Mouse (Mus musculus) embryonic facial prominence, embryonic 13.5 days (tissue): ENCODE results near the gene Lgi4. TPM values are rescaled to one million over a fixed set of nuclear protein-coding genes. Genes with fewer than 3 reads are reported as not detected.

ENCODE experiments used
- ATAC-seq: fragments of 200-750 bp; cut with Nextera tagmentation; 2 replicates; pipeline ENCODE4 v1.8.0; 2017; ENCODE audit warnings: low read depth; ENCODE audit not compliant: insufficient number of reproducible peaks, insufficient read depth, low FRiP score, low TSS enrichment
- H3K27ac ChIP-seq: fragments of 300-500 bp; sonication (generic); 2 replicates; pipeline ENCODE4 v1.5.1; 2015; ENCODE audit warnings: moderate library complexity, mild to moderate bottlenecking, inconsistent platforms
- H3K27me3 ChIP-seq: fragments of 300-500 bp; sonication (generic); 2 replicates; pipeline ENCODE4 v1.6.1; 2015; ENCODE audit warnings: mild to moderate bottlenecking, inconsistent platforms
- H3K36me3 ChIP-seq: fragments of 300-500 bp; sonication (generic); 2 replicates; pipeline ENCODE4 v1.6.1; 2015; ENCODE audit warnings: mild to moderate bottlenecking, inconsistent platforms
- H3K4me1 ChIP-seq: fragments of 300-500 bp; sonication (generic); 2 replicates; pipeline ENCODE4 v1.6.1; 2015; ENCODE audit warnings: inconsistent platforms
- H3K4me2 ChIP-seq: fragments of 300-500 bp; sonication (generic); 2 replicates; pipeline ENCODE4 v1.6.1; 2015; ENCODE audit warnings: moderate library complexity, mild to moderate bottlenecking, inconsistent platforms
- H3K4me3 ChIP-seq: fragments of 300-500 bp; sonication (generic); 2 replicates; pipeline ENCODE4 v1.5.1; 2015; ENCODE audit warnings: mild to moderate bottlenecking, inconsistent platforms
- H3K9ac ChIP-seq: fragments of 300-500 bp; sonication (generic); 2 replicates; pipeline ENCODE4 v1.6.1; 2015; ENCODE audit warnings: mild to moderate bottlenecking, inconsistent platforms
- H3K9me3 ChIP-seq: fragments of 300-500 bp; sonication (generic); 2 replicates; pipeline ENCODE4 v1.6.1; 2016; ENCODE audit warnings: inconsistent platforms
- WGBS: fragments of 180-500 bp; shearing (Covaris S2); methylation state at CpG from one replicate; pipeline ENCODE4 v1.1.7; 2015; ENCODE audit warnings: mixed read lengths; 5-methylcytosine and 5-hydroxymethylcytosine counted together
- polyA plus RNA-seq: library from polyadenylated mRNA; unstranded; fragments of >200 nt; fragmentation: Nextera tagmentation; extraction: Ambion mirVana; gene quantifications from 2 replicates; pipeline ENCODE4 v1.2.1, GENCODE M21; 2015

The Lgi4 gene
- polyA plus RNA-seq, 1 experiment from 2014 or later: 1.3 TPM

- H3K9me3 ChIP-seq: no peaks in the 10 kb centered on the region
- 0 out of 2 replicates have a peak, but pooled peaks cover 4% of the 10 kb centered on the region for H3K4me1 ChIP-seq
- 59% methylated on average over 9 of the region's 9 CpGs for WGBS
- no peak for ATAC-seq
- H3K27me3 ChIP-seq: no peaks in the 10 kb centered on the region
- H3K9ac ChIP-seq: no peak overlapping the region
- no peaks in the 10 kb centered on the region for H3K36me3 ChIP-seq
- H3K4me2 ChIP-seq: no peak overlapping the region
- no peak overlapping the region for H3K4me3 ChIP-seq
- H3K27ac ChIP-seq: 0 out of 2 replicates have a peak overlapping the region, but pooled peaks have one; percentile 0
These were observed 37.9 kb downstream of the Lgi4 start for GRCm38 (mm10) chr7:31096892-31097564.

DNA sequence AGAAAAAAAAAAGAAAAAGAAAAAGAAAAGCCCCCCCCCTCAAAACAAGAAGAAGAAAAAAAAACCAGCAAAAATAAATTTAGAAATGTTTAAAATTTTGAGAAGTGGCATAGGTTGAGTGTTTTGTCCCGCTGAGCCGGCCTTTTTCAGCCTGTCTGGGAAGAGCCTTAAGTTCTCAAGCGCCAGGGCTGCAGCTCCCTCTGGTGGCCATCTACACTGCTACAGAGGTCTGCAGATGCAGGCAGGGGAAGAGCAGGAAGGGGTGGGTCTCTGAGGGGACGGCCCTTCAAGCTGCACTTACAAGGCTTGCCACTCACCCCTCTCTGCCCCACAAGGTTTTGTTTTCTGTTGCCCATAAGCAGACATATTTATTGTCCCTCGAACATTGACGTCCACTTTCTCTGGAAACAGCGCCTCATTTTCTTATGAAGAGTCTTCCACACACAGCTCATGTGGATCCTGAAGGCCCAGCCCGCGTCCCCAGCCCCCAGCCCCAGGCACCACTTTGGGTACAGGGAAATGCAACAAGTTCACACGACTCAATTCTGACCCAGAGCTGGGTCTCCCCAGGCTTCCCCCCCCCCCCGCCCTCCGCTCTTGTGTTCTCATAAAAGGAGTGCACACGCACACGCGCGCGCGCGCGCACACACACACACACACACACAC lies 38.6 kb downstream of the Lgi4 start:
- Histone ChIP-seq H3K4me1 (0 out of 2 replicates have a peak, but pooled peaks cover 4% of the 10 kb centered on the region), H3K27ac (no peak overlapping the region), H3K4me3 (peak overlapping the region; percentile 20), H3K36me3 (no peaks in the 10 kb centered on the region), H3K4me2 (peak overlapping the region; percentile 54), H3K9ac (no peak overlapping the region), H3K27me3 (no peaks in the 10 kb centered on the region), H3K9me3 (no peaks in the 10 kb centered on the region)
- ATAC-seq: peak; percentile 90
- 37% methylated on average over 17 of the region's 20 CpGs for WGBS

GRCm38 (mm10) chr7:31098697-31099611 lies 39.8 kb downstream of the Lgi4 start:
- 0 out of 2 replicates have a peak, but pooled peaks cover 4% of the 10 kb centered on the region for H3K4me1 ChIP-seq

GRCm38 (mm10) chr7:31099612-31099982 lies 40.5 kb downstream of the Lgi4 start:
- ATAC-seq: no peak
- Histone ChIP-seq H3K27ac (no peak overlapping the region), H3K9ac (no peak overlapping the region), H3K4me2 (no peak overlapping the region), H3K9me3 (no peaks in the 10 kb centered on the region), H3K36me3 (no peaks in the 10 kb centered on the region), H3K4me3 (no peak overlapping the region), H3K27me3 (no peaks in the 10 kb centered on the region), H3K4me1 (0 out of 2 replicates have a peak, but pooled peaks cover 4% of the 10 kb centered on the region)
- 91% methylated on average over 6 of the region's 6 CpGs for WGBS

More at GRCm38 (mm10) chr7:31098697-31099611, 39.8 kb downstream of the Lgi4 start:
- Histone ChIP-seq H3K27me3 (no peaks in the 10 kb centered on the region), H3K4me3 (no peak overlapping the region), H3K36me3 (no peaks in the 10 kb centered on the region), H3K4me2 (no peak overlapping the region), H3K27ac (peak overlapping the region; percentile 55; the same call in 1 of the 2 replicates), H3K9me3 (no peaks in the 10 kb centered on the region), H3K9ac (no peak overlapping the region)
- WGBS: 76% methylated on average over 22 of the region's 22 CpGs
- no peak for ATAC-seq

- no peak overlapping the region for H3K4me3 ChIP-seq
- ATAC-seq: no peak
- H3K36me3 ChIP-seq: no peaks in the 10 kb centered on the region
- WGBS: 87% methylated on average over 14 of the region's 14 CpGs
- no peak overlapping the region for H3K4me2 ChIP-seq
- no peaks in the 10 kb centered on the region for H3K9me3 ChIP-seq
- H3K9ac ChIP-seq: no peak overlapping the region
- no peak overlapping the region for H3K27ac ChIP-seq
- no peaks in the 10 kb centered on the region for H3K27me3 ChIP-seq
- H3K4me1 ChIP-seq: 0 out of 2 replicates have a peak, but pooled peaks cover 4% of the 10 kb centered on the region
These were observed 41.6 kb downstream of the Lgi4 start for GRCm38 (mm10) chr7:31100786-31101185.

DNA sequence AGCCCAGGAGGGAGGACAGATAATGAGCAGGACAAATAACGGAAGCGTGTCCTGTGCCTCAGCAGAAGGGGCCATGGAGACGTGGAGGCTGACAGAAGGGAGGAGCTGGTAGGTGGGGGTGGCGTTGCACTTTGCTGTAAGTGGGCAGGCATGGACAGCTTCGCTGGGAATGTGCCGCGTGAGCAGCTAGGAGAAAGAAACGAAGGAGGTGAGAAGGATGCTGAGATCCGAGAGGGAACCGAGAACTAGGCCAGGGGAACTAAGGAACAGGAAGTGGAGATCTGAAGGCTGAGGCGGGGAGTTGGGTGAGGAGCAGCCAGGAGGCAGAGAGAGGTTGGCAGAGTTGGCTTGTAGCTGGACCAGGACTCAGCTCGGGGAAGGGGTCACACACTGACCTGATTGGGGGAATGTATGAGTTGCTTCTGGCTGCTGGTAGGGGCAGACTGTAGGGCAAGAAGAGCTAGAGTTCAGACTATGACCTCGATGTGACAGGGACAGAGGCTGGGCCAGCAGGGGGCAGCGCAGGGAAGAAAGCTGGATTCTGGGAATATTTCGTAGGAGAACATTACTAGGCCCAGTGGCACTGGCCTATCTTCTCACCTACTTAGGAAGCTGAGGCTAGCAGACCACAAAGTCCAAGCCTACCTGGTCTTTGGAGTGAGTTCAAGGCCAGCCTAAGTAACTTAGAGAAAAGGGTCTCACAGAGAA lies 46.1 kb downstream of the Lgi4 start:
- H3K27me3 ChIP-seq: no peaks in the 10 kb centered on the region
- H3K36me3 ChIP-seq: no peaks in the 10 kb centered on the region
- H3K4me2 ChIP-seq: no peak overlapping the region
- H3K4me1 ChIP-seq: no peaks in the 10 kb centered on the region
- ATAC-seq: no peak
- H3K27ac ChIP-seq: no peak overlapping the region
- H3K4me3 ChIP-seq: no peak overlapping the region
- 59% methylated on average over 15 of the region's 15 CpGs for WGBS
- no peak overlapping the region for H3K9ac ChIP-seq
- no peaks in the 10 kb centered on the region for H3K9me3 ChIP-seq

GRCm38 (mm10) chr7:31106166-31106565 lies 47.0 kb downstream of the Lgi4 start:
- Histone ChIP-seq H3K27ac (no peak overlapping the region), H3K9me3 (no peaks in the 10 kb centered on the region), H3K27me3 (no peaks in the 10 kb centered on the region), H3K36me3 (no peaks in the 10 kb centered on the region), H3K4me3 (no peak overlapping the region), H3K4me2 (no peak overlapping the region), H3K9ac (no peak overlapping the region), H3K4me1 (no peaks in the 10 kb centered on the region)
- ATAC-seq: no peak
- WGBS: 61% methylated on average over 3 of the region's 3 CpGs

- H3K4me1 ChIP-seq: no peaks in the 10 kb centered on the region
- no peak overlapping the region for H3K9ac ChIP-seq
- H3K9me3 ChIP-seq: no peaks in the 10 kb centered on the region
- 84% methylated on average over 11 of the region's 11 CpGs for WGBS
- no peak overlapping the region for H3K27ac ChIP-seq
- H3K4me2 ChIP-seq: no peak overlapping the region
- no peaks in the 10 kb centered on the region for H3K36me3 ChIP-seq
- no peaks in the 10 kb centered on the region for H3K27me3 ChIP-seq
- H3K4me3 ChIP-seq: no peak overlapping the region
- ATAC-seq: no peak
These were observed 48.6 kb downstream of the Lgi4 start for GRCm38 (mm10) chr7:31107781-31108180.

GRCm38 (mm10) chr7:31109091-31109490 lies 49.9 kb downstream of the Lgi4 start:
- Histone ChIP-seq H3K36me3 (no peaks in the 10 kb centered on the region), H3K4me2 (no peak overlapping the region), H3K9ac (no peak overlapping the region), H3K27ac (no peak overlapping the region), H3K4me1 (no peaks in the 10 kb centered on the region), H3K4me3 (no peak overlapping the region), H3K27me3 (no peaks in the 10 kb centered on the region), H3K9me3 (no peaks in the 10 kb centered on the region)
- ATAC-seq: no peak
- WGBS: 48% methylated on average over 7 of the region's 7 CpGs

DNA sequence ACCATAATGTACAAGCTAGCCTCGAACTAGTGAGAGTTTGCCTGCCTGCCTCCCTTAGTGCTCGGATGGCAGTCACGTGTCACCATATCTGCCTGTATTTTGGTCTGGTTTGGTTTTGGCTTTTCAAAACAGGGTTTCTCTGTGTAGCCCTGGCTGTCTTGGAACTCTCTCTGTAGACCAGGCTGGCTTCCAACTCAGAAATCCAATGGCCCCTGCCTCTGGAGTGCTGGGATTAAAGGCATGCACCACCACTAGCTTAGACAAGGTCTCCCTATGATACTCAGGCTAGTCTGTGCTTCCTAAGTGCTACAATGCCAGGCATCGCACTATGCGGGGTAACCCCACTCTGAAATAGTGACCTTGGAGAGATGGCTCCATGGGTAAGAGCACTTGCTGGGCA lies 50.7 kb downstream of the Lgi4 start:
- ATAC-seq: no peak
- H3K9me3 ChIP-seq: no peaks in the 10 kb centered on the region

GRCm38 (mm10) chr7:31110861-31111385 lies 51.8 kb downstream of the Lgi4 start:
- Histone ChIP-seq H3K27me3 (no peaks in the 10 kb centered on the region), H3K9me3 (no peaks in the 10 kb centered on the region), H3K36me3 (no peaks in the 10 kb centered on the region), H3K4me3 (no peak overlapping the region), H3K27ac (no peak overlapping the region), H3K4me2 (no peak overlapping the region), H3K9ac (no peak overlapping the region), H3K4me1 (peaks cover 13% of the 10 kb centered on the region)
- ATAC-seq: no peak
- 79% methylated on average over 15 of the region's 15 CpGs for WGBS

More for the DNA sequence above, 50.7 kb downstream of the Lgi4 start:
- H3K9ac ChIP-seq: no peak overlapping the region
- H3K27me3 ChIP-seq: no peaks in the 10 kb centered on the region
- no peak overlapping the region for H3K4me3 ChIP-seq
- no peak overlapping the region for H3K4me2 ChIP-seq
- H3K4me1 ChIP-seq: peaks cover 2% of the 10 kb centered on the region; the same call in 1 of the 2 replicates
- WGBS: 85% methylated on average over 5 of the region's 5 CpGs
- no peak overlapping the region for H3K27ac ChIP-seq
- H3K36me3 ChIP-seq: no peaks in the 10 kb centered on the region
